Mouse (Mus musculus) embryonic facial prominence, embryonic 15.5 days (tissue): Measurements from ENCODE around the gene Itpr2. TPM values are rescaled to one million over a fixed set of nuclear protein-coding genes. Genes with fewer than 3 reads are reported as not detected.

Source experiments
- ATAC-seq: fragments of 200-750 bp; cut with Nextera tagmentation; 2 replicates; pipeline ENCODE4 v1.8.0; 2017; ENCODE audit warnings: low read depth, moderate TSS enrichment; ENCODE audit not compliant: insufficient number of reproducible peaks, low FRiP score, low TSS enrichment
- H3K27ac ChIP-seq: fragments of 300-500 bp; sonication (generic); replicated peaks from 2 replicates; pipeline ENCODE4 v1.5.1; 2015; ENCODE audit warnings: mild to moderate bottlenecking, inconsistent platforms
- H3K27me3 ChIP-seq: fragments of 300-500 bp; sonication (generic); 2 replicates; pipeline ENCODE4 v1.6.1; 2015; ENCODE audit warnings: inconsistent platforms
- H3K36me3 ChIP-seq: fragments of 300-500 bp; sonication (generic); 2 replicates; pipeline ENCODE4 v1.6.1; 2015; ENCODE audit warnings: mild to moderate bottlenecking, inconsistent platforms
- H3K4me1 ChIP-seq: fragments of 300-500 bp; sonication (generic); 2 replicates; pipeline ENCODE4 v1.6.1; 2015; ENCODE audit warnings: inconsistent platforms
- H3K4me2 ChIP-seq: fragments of 300-500 bp; sonication (generic); replicated peaks from 2 replicates; pipeline ENCODE4 v1.6.1; 2015; ENCODE audit warnings: mild to moderate bottlenecking, inconsistent platforms
- H3K4me3 ChIP-seq: fragments of 300-500 bp; sonication (generic); replicated peaks from 2 replicates; pipeline ENCODE4 v1.5.1; 2015; ENCODE audit warnings: mild to moderate bottlenecking, inconsistent platforms
- H3K9ac ChIP-seq: fragments of 300-500 bp; sonication (generic); 2 replicates; pipeline ENCODE4 v1.6.1; 2015; ENCODE audit warnings: inconsistent platforms
- H3K9me3 ChIP-seq: fragments of 300-500 bp; sonication (generic); replicated peaks from 2 replicates; pipeline ENCODE4 v1.6.1; 2016; ENCODE audit warnings: inconsistent platforms
- WGBS: fragments of 180-500 bp; shearing (Covaris S2); methylation state at CpG from one replicate; pipeline ENCODE4 v1.1.7; 2015; 5-methylcytosine and 5-hydroxymethylcytosine counted together
- polyA plus RNA-seq: library from polyadenylated mRNA; unstranded; fragments of >200 nt; fragmentation: Nextera tagmentation; extraction: Ambion mirVana; gene quantifications from 2 replicates; pipeline ENCODE4 v1.2.1, GENCODE M21; 2015

Itpr2 gene
- polyA plus RNA-seq, 1 experiment from 2014 or later = 13.3 TPM

- H3K4me3 ChIP-seq = no peak overlapping the region
- no peaks in the 10 kb centered on the region for H3K9me3 ChIP-seq
- H3K4me1 ChIP-seq = peaks cover 17% of the 10 kb centered on the region
- H3K4me2 ChIP-seq = no peak overlapping the region
- no peaks in the 10 kb centered on the region; the same call in 1 of the 2 replicates for H3K27me3 ChIP-seq
- H3K36me3 ChIP-seq = no peaks in the 10 kb centered on the region
- H3K9ac ChIP-seq = no peak overlapping the region
- 55% methylated on average over 7 of the region's 7 CpGs for WGBS
- no peak overlapping the region for H3K27ac ChIP-seq
- no peak for ATAC-seq
Observed at GRCm38 (mm10) chr6:146414094-146414493, 87.9 kb downstream of the Itpr2 start.

- peaks cover 18% of the 10 kb centered on the region for H3K4me1 ChIP-seq
- H3K4me2 ChIP-seq = no peak overlapping the region
- H3K27me3 ChIP-seq = no peaks in the 10 kb centered on the region
- no peaks in the 10 kb centered on the region for H3K36me3 ChIP-seq
- H3K9ac ChIP-seq = no peak overlapping the region
- H3K4me3 ChIP-seq = no peak overlapping the region
- WGBS = 82% methylated on average over 16 of the region's 16 CpGs
- no peak for ATAC-seq
- no peaks in the 10 kb centered on the region for H3K9me3 ChIP-seq
- H3K27ac ChIP-seq = no peak overlapping the region
Observed at GRCm38 (mm10) chr6:146411446-146412070, 90.5 kb downstream of the Itpr2 start.

GRCm38 (mm10) chr6:146410427-146410810 lies 91.6 kb downstream of the Itpr2 start:
- Histone ChIP-seq H3K9ac (no peak overlapping the region), H3K36me3 (no peaks in the 10 kb centered on the region), H3K4me1 (peaks cover 18% of the 10 kb centered on the region), H3K9me3 (no peaks in the 10 kb centered on the region), H3K4me2 (peak overlapping the region; percentile 31; the same call in 1 of the 2 replicates), H3K4me3 (no peak overlapping the region), H3K27ac (peak overlapping the region; percentile 67; the same call in 1 of the 2 replicates), H3K27me3 (no peaks in the 10 kb centered on the region)
- 70% methylated on average over 6 of the region's 6 CpGs for WGBS
- ATAC-seq = no peak

GRCm38 (mm10) chr6:146409692-146410426 lies 92.2 kb downstream of the Itpr2 start:
- Histone ChIP-seq H3K4me2 (peak overlapping the region; percentile 31), H3K4me3 (0 out of 2 replicates have a peak overlapping the region, but pooled peaks have one; percentile 4), H3K9me3 (no peaks in the 10 kb centered on the region), H3K9ac (no peak overlapping the region), H3K36me3 (no peaks in the 10 kb centered on the region), H3K27ac (peak overlapping the region; percentile 67), H3K27me3 (no peaks in the 10 kb centered on the region), H3K4me1 (peaks cover 18% of the 10 kb centered on the region)
- WGBS = 21% methylated on average over 10 of the region's 10 CpGs
- peak; percentile 76 for ATAC-seq

GRCm38 (mm10) chr6:146405380-146405779 lies 96.6 kb downstream of the Itpr2 start:
- Histone ChIP-seq H3K27ac (no peak overlapping the region), H3K9ac (no peak overlapping the region), H3K9me3 (no peaks in the 10 kb centered on the region), H3K36me3 (no peaks in the 10 kb centered on the region), H3K27me3 (no peaks in the 10 kb centered on the region), H3K4me1 (peaks cover 24% of the 10 kb centered on the region), H3K4me3 (no peak overlapping the region), H3K4me2 (no peak overlapping the region)
- WGBS = 50% methylated on average over 6 of the region's 6 CpGs
- no peak for ATAC-seq

GRCm38 (mm10) chr6:146404876-146405275 lies 97.1 kb downstream of the Itpr2 start:
- Histone ChIP-seq H3K4me2 (no peak overlapping the region), H3K27me3 (no peaks in the 10 kb centered on the region), H3K9me3 (no peaks in the 10 kb centered on the region), H3K9ac (no peak overlapping the region), H3K4me3 (no peak overlapping the region), H3K4me1 (peaks cover 21% of the 10 kb centered on the region), H3K36me3 (no peaks in the 10 kb centered on the region), H3K27ac (no peak overlapping the region)
- ATAC-seq = no peak
- WGBS = 72% methylated on average over 4 of the region's 4 CpGs

- no peaks in the 10 kb centered on the region for H3K9me3 ChIP-seq
- H3K4me1 ChIP-seq = peaks cover 14% of the 10 kb centered on the region
- no peak overlapping the region for H3K4me3 ChIP-seq
- ATAC-seq = no peak
- H3K9ac ChIP-seq = no peak overlapping the region
- no peaks in the 10 kb centered on the region for H3K36me3 ChIP-seq
- H3K4me2 ChIP-seq = no peak overlapping the region
- H3K27ac ChIP-seq = no peak overlapping the region
- 53% methylated on average over 10 of the region's 10 CpGs for WGBS
- no peaks in the 10 kb centered on the region for H3K27me3 ChIP-seq
Observed at GRCm38 (mm10) chr6:146404156-146404555, 97.9 kb downstream of the Itpr2 start.

- no peak overlapping the region for H3K27ac ChIP-seq
- 26% methylated on average over 6 of the region's 6 CpGs for WGBS
- H3K9ac ChIP-seq = no peak overlapping the region
- H3K27me3 ChIP-seq = no peaks in the 10 kb centered on the region
- no peak overlapping the region for H3K4me3 ChIP-seq
- ATAC-seq = 0 out of 2 replicates have a peak, but pooled peaks have one; percentile 29
- peaks cover 12% of the 10 kb centered on the region for H3K4me1 ChIP-seq
- H3K9me3 ChIP-seq = no peaks in the 10 kb centered on the region
- no peaks in the 10 kb centered on the region for H3K36me3 ChIP-seq
- no peak overlapping the region for H3K4me2 ChIP-seq
Observed at GRCm38 (mm10) chr6:146402905-146403642, 98.9 kb downstream of the Itpr2 start.

- ATAC-seq = no peak
- Histone ChIP-seq H3K27me3 (no peaks in the 10 kb centered on the region), H3K4me2 (no peak overlapping the region), H3K4me3 (no peak overlapping the region), H3K27ac (no peak overlapping the region), H3K9ac (no peak overlapping the region), H3K36me3 (no peaks in the 10 kb centered on the region), H3K9me3 (no peaks in the 10 kb centered on the region), H3K4me1 (peaks cover 1% of the 10 kb centered on the region)
- WGBS = 68% methylated on average over 3 of the region's 3 CpGs
Observed at GRCm38 (mm10) chr6:146397803-146398202, 104.2 kb downstream of the Itpr2 start.

- no peak overlapping the region for H3K4me2 ChIP-seq
- H3K9ac ChIP-seq = no peak overlapping the region
- H3K9me3 ChIP-seq = no peaks in the 10 kb centered on the region
- no peak for ATAC-seq
- H3K27me3 ChIP-seq = no peaks in the 10 kb centered on the region
- H3K36me3 ChIP-seq = no peaks in the 10 kb centered on the region
- no peak overlapping the region for H3K4me3 ChIP-seq
- no peaks in the 10 kb centered on the region for H3K4me1 ChIP-seq
- H3K27ac ChIP-seq = no peak overlapping the region
- WGBS = 72% methylated on average over 5 of the region's 5 CpGs
Observed at GRCm38 (mm10) chr6:146396253-146396652, 105.8 kb downstream of the Itpr2 start.

GRCm38 (mm10) chr6:146395616-146396015 lies 106.4 kb downstream of the Itpr2 start:
- no peak overlapping the region for H3K27ac ChIP-seq
- no peak overlapping the region for H3K4me2 ChIP-seq
- H3K4me3 ChIP-seq = no peak overlapping the region
- H3K9me3 ChIP-seq = no peaks in the 10 kb centered on the region
- no peaks in the 10 kb centered on the region for H3K27me3 ChIP-seq
- H3K9ac ChIP-seq = no peak overlapping the region
- ATAC-seq = no peak
- no peaks in the 10 kb centered on the region for H3K4me1 ChIP-seq
- 67% methylated on average over 4 of the region's 4 CpGs for WGBS
- no peaks in the 10 kb centered on the region for H3K36me3 ChIP-seq
